In the genomic region with DNA sequence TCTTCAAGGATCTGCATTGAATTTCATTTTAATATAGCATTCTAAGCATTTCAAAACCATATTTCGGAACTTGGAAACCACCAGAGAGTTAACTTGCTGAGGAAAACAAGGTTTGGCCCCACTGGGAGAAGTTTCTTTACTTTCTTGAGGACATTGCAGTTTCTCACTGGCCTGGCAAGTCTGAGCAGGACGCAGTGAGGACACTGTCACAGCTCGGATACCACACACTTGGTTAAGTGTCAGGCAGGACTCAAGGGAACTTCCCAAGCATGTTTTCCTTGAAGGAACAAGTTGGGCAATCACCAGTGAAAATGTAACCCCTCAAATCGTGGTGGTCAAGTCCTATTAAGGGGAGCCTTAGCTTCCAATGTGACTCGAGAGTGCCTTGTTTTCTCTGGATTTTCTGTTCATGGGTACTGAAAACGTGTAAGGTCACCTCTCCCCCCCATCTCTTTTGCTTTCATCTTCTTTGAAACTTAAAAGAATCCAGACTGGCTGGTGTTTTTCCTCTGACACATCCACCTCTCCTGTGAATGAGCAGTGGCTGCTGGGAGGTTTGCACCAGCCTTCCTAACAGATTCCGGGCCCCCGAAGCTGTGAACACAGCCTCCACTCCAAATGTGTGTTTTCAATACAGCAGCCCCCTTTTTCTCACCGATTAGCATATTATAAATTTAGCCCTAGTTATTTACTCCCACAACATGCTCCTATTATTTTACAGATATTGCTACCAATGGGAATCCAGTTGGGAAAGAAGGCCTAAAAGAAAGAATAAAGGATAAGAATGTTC, we compare ENCODE assay signal across 8 mouse cellular contexts. TPM values are rescaled to one million over a fixed set of nuclear protein-coding genes. Genes with fewer than 3 reads are reported as not detected.
DNase-seq lines count a peak whose midpoint lies in the region; ATAC-seq lines count a peak whose summit lies in the region.

No protein-coding gene starts in this region.

- H3K9ac ChIP-seq in heart, embryonic 16.5 days (ENCODE audit: low read length), result peak overlapping the region; percentile 99
- peak overlapping the region; percentile 95; the same call in 1 of the 2 replicates for H3K9ac ChIP-seq in embryonic facial prominence, embryonic 12.5 days
- peak overlapping the region; percentile 90 for H3K9ac ChIP-seq in hindbrain, embryonic 15.5 days
- peak overlapping the region; percentile 91 for H3K9ac ChIP-seq in midbrain, embryonic 14.5 days (replicated peaks; ENCODE audit: low read length)

- 31% methylated on average over 9 of the region's 9 CpGs for WGBS in heart, embryonic 16.5 days
- 53% methylated on average over 9 of the region's 9 CpGs for WGBS in embryonic facial prominence, embryonic 12.5 days
- WGBS in hindbrain, embryonic 15.5 days, result 64% methylated on average over 9 of the region's 9 CpGs
- WGBS in midbrain, embryonic 14.5 days, result 67% methylated on average over 9 of the region's 9 CpGs

- peak overlapping the region; percentile 100 for H3K27ac ChIP-seq in heart, embryonic 16.5 days (ENCODE audit: low read length)
- no peak overlapping the region for H3K27ac ChIP-seq in embryonic facial prominence, embryonic 12.5 days
- peak overlapping the region; percentile 94 for H3K27ac ChIP-seq in hindbrain, embryonic 15.5 days (replicated peaks)
- peak overlapping the region; percentile 90 for H3K27ac ChIP-seq in midbrain, embryonic 14.5 days (replicated peaks; ENCODE audit: low read depth, low read length)

- H3K36me3 ChIP-seq in heart, embryonic 16.5 days (ENCODE audit: control insufficient read depth, insufficient read depth), result peaks cover 27% of the 10 kb centered on the region
- H3K36me3 ChIP-seq in embryonic facial prominence, embryonic 12.5 days, result peaks cover 41% of the 10 kb centered on the region
- peaks cover 18% of the 10 kb centered on the region for H3K36me3 ChIP-seq in hindbrain, embryonic 15.5 days
- H3K36me3 ChIP-seq in midbrain, embryonic 14.5 days (ENCODE audit: control insufficient read depth, insufficient read depth, low read length), result peaks cover 27% of the 10 kb centered on the region

- H3K4me3 ChIP-seq in heart, embryonic 16.5 days (ENCODE audit: low read length), result peak overlapping the region; percentile 92
- peak overlapping the region; percentile 87 for H3K4me3 ChIP-seq in embryonic facial prominence, embryonic 12.5 days
- peak overlapping the region; percentile 65 for H3K4me3 ChIP-seq in hindbrain, embryonic 15.5 days
- peak overlapping the region; percentile 56 for H3K4me3 ChIP-seq in midbrain, embryonic 14.5 days (replicated peaks; ENCODE audit: low read depth, low read length)

- no peak for ATAC-seq in heart, embryonic 16.5 days (replicated peaks; ENCODE audit: extremely low read depth, insufficient read depth, low FRiP score)
- no peak for ATAC-seq in embryonic facial prominence, embryonic 12.5 days (ENCODE audit: insufficient number of reproducible peaks, insufficient read depth, low FRiP score, low TSS enrichment)
- no peak for ATAC-seq in hindbrain, embryonic 15.5 days (ENCODE audit: low FRiP score, low read depth)
- ATAC-seq in midbrain, embryonic 14.5 days (ENCODE audit: low FRiP score, low TSS enrichment), result no peak
- ATAC-seq in monocyte, adult 5-6 weeks (replicated peaks; ENCODE audit: insufficient number of reproducible peaks, low FRiP score, low TSS enrichment, poor library complexity, severe bottlenecking), result no peak

- H3K4me1 ChIP-seq in heart, embryonic 16.5 days (ENCODE audit: control insufficient read depth, insufficient read depth, low read length), result peaks cover 34% of the 10 kb centered on the region
- peaks cover 28% of the 10 kb centered on the region for H3K4me1 ChIP-seq in embryonic facial prominence, embryonic 12.5 days
- H3K4me1 ChIP-seq in hindbrain, embryonic 15.5 days (replicated peaks), result peaks cover 35% of the 10 kb centered on the region
- peaks cover 18% of the 10 kb centered on the region for H3K4me1 ChIP-seq in midbrain, embryonic 14.5 days (ENCODE audit: control insufficient read depth, insufficient read depth, low read length)

- peak overlapping the region; percentile 89 for H3K4me2 ChIP-seq in heart, embryonic 16.5 days (ENCODE audit: low read depth, low read length)
- H3K4me2 ChIP-seq in embryonic facial prominence, embryonic 12.5 days (replicated peaks), result peak overlapping the region; percentile 93
- H3K4me2 ChIP-seq in hindbrain, embryonic 15.5 days, result peak overlapping the region; percentile 89
- H3K4me2 ChIP-seq in midbrain, embryonic 14.5 days (ENCODE audit: low read length), result peak overlapping the region; percentile 80

- no peaks in the 10 kb centered on the region for H3K9me3 ChIP-seq in heart, embryonic 16.5 days (replicated peaks; ENCODE audit: control insufficient read depth, low read length)
- H3K9me3 ChIP-seq in embryonic facial prominence, embryonic 12.5 days, result no peaks in the 10 kb centered on the region
- no peaks in the 10 kb centered on the region for H3K9me3 ChIP-seq in hindbrain, embryonic 15.5 days
- H3K9me3 ChIP-seq in midbrain, embryonic 14.5 days (ENCODE audit: control insufficient read depth, low read length), result no peaks in the 10 kb centered on the region

- H3K27me3 ChIP-seq in heart, embryonic 16.5 days (ENCODE audit: control insufficient read depth, insufficient read depth, low read length), result no peaks in the 10 kb centered on the region
- no peaks in the 10 kb centered on the region for H3K27me3 ChIP-seq in embryonic facial prominence, embryonic 12.5 days
- H3K27me3 ChIP-seq in hindbrain, embryonic 15.5 days, result peaks cover 14% of the 10 kb centered on the region; the same call in 1 of the 2 replicates
- 0 out of 2 replicates have a peak, but pooled peaks cover 5% of the 10 kb centered on the region for H3K27me3 ChIP-seq in midbrain, embryonic 14.5 days (ENCODE audit: control insufficient read depth, insufficient read depth, low read length)

- DNase-seq in heart, adult 11 months, result no peak
- no peak for DNase-seq in midbrain, embryonic 14.5 days
- DNase-seq in embryo, embryonic 10.5 days (ENCODE audit: low spot score), result no peak
- no peak for DNase-seq in cerebellum, adult 9-11 months

RNA-seq across cellular contexts. Expression of a gene that starts 1.8 kb away (rescaled TPM):
- polyA plus RNA-seq in heart, embryonic 16.5 days (2015; fragmentation: Nextera tagmentation; extraction: Ambion mirVana), result 83.9 and 94.2 TPM in 2 replicates
- polyA plus RNA-seq in embryonic facial prominence, embryonic 12.5 days (2016; fragmentation: Nextera tagmentation; extraction: Ambion mirVana), result 101 and 104 TPM in 2 replicates
- 28.1 and 34.9 TPM in 2 replicates for polyA plus RNA-seq in hindbrain, embryonic 15.5 days (2015; fragmentation: Nextera tagmentation; extraction: Ambion mirVana)
- polyA plus RNA-seq in midbrain, embryonic 14.5 days (2014; fragmentation: Nextera tagmentation; extraction: Ambion mirVana), result 22.0 and 24.1 TPM in 2 replicates
- not detected in 3 replicates for total RNA-seq in monocyte, adult 5-6 weeks (2017)

RNA-seq across cellular contexts. Expression of a gene that starts 2.4 kb away (rescaled TPM):
- 4.1 and 5.5 TPM in 2 replicates for polyA plus RNA-seq in heart, embryonic 16.5 days (2015; fragmentation: Nextera tagmentation; extraction: Ambion mirVana)
- 11.7 and 11.8 TPM in 2 replicates for polyA plus RNA-seq in embryonic facial prominence, embryonic 12.5 days (2016; fragmentation: Nextera tagmentation; extraction: Ambion mirVana)
- 17.4 and 22.4 TPM in 2 replicates for polyA plus RNA-seq in hindbrain, embryonic 15.5 days (2015; fragmentation: Nextera tagmentation; extraction: Ambion mirVana)
- polyA plus RNA-seq in midbrain, embryonic 14.5 days (2014; fragmentation: Nextera tagmentation; extraction: Ambion mirVana), result 9.3 and 16.8 TPM in 2 replicates
- not detected in 3 replicates for total RNA-seq in monocyte, adult 5-6 weeks (2017)

RNA-seq across cellular contexts. Expression of a gene that starts 16.9 kb away (rescaled TPM):
- 14.3 and 14.7 TPM in 2 replicates for polyA plus RNA-seq in heart, embryonic 16.5 days (2015; fragmentation: Nextera tagmentation; extraction: Ambion mirVana)
- 28.0 and 28.7 TPM in 2 replicates for polyA plus RNA-seq in embryonic facial prominence, embryonic 12.5 days (2016; fragmentation: Nextera tagmentation; extraction: Ambion mirVana)
- polyA plus RNA-seq in hindbrain, embryonic 15.5 days (2015; fragmentation: Nextera tagmentation; extraction: Ambion mirVana), result 20.1 and 21.0 TPM in 2 replicates
- 15.7 and 21.0 TPM in 2 replicates for polyA plus RNA-seq in midbrain, embryonic 14.5 days (2014; fragmentation: Nextera tagmentation; extraction: Ambion mirVana)
- 19.2 to 30.0 TPM (median 26.6 TPM) in 3 replicates for total RNA-seq in monocyte, adult 5-6 weeks (2017)

RNA-seq across cellular contexts. Expression of a gene that starts 25.1 kb away (rescaled TPM):
- 0.60 and 0.69 TPM in 2 replicates for polyA plus RNA-seq in heart, embryonic 16.5 days (2015; fragmentation: Nextera tagmentation; extraction: Ambion mirVana)
- polyA plus RNA-seq in embryonic facial prominence, embryonic 12.5 days (2016; fragmentation: Nextera tagmentation; extraction: Ambion mirVana), result 2.5 and 3.1 TPM in 2 replicates
- 45.2 and 49.9 TPM in 2 replicates for polyA plus RNA-seq in hindbrain, embryonic 15.5 days (2015; fragmentation: Nextera tagmentation; extraction: Ambion mirVana)
- 42.9 and 55.9 TPM in 2 replicates for polyA plus RNA-seq in midbrain, embryonic 14.5 days (2014; fragmentation: Nextera tagmentation; extraction: Ambion mirVana)
- 0.21 to 3.7 TPM (median 0.86 TPM) in 3 replicates for total RNA-seq in monocyte, adult 5-6 weeks (2017)

RNA-seq across cellular contexts. Expression of a gene that starts 25.3 kb away (rescaled TPM):
- 23.9 and 27.0 TPM in 2 replicates for polyA plus RNA-seq in heart, embryonic 16.5 days (2015; fragmentation: Nextera tagmentation; extraction: Ambion mirVana)
- 32.5 and 33.5 TPM in 2 replicates for polyA plus RNA-seq in embryonic facial prominence, embryonic 12.5 days (2016; fragmentation: Nextera tagmentation; extraction: Ambion mirVana)
- polyA plus RNA-seq in hindbrain, embryonic 15.5 days (2015; fragmentation: Nextera tagmentation; extraction: Ambion mirVana), result 46.1 and 53.4 TPM in 2 replicates
- 39.7 and 44.2 TPM in 2 replicates for polyA plus RNA-seq in midbrain, embryonic 14.5 days (2014; fragmentation: Nextera tagmentation; extraction: Ambion mirVana)
- 3.6 to 11.4 TPM (median 4.3 TPM) in 3 replicates for total RNA-seq in monocyte, adult 5-6 weeks (2017)
